Mouse (Mus musculus) heart, embryonic 10.5 days (tissue): Measurements from ENCODE around the gene Shc3. TPM values are rescaled to one million over a fixed set of nuclear protein-coding genes. Genes with fewer than 3 reads are reported as not detected.
A peak's percentile ranks its signal among the peaks of the same experiment; 100 is the strongest.

Experiments
- DNase-seq: peaks from one replicate; pipeline ENCODE4 v3.0.0-alpha.2; 2017; ENCODE audit warnings: low spot score
- H3K27ac ChIP-seq: fragments of 300-500 bp; sonication (generic); 2 replicates; pipeline ENCODE4 v1.5.1; 2016; ENCODE audit warnings: mild to moderate bottlenecking
- H3K27me3 ChIP-seq: fragments of 300-500 bp; sonication (generic); 2 replicates; pipeline ENCODE4 v1.6.1; 2016; ENCODE audit warnings: mild to moderate bottlenecking; ENCODE audit not compliant: poor library complexity, insufficient read depth, severe bottlenecking
- H3K36me3 ChIP-seq: fragments of 300-500 bp; sonication (generic); 2 replicates; pipeline ENCODE4 v1.6.1; 2016; ENCODE audit warnings: mild to moderate bottlenecking, moderate library complexity
- H3K4me1 ChIP-seq: fragments of 300-500 bp; sonication (generic); 2 replicates; pipeline ENCODE4 v1.6.1; 2016; ENCODE audit warnings: mild to moderate bottlenecking
- H3K4me3 ChIP-seq: fragments of 300-500 bp; sonication (generic); 2 replicates; pipeline ENCODE4 v1.5.1; 2016; ENCODE audit warnings: mild to moderate bottlenecking, moderate library complexity
- H3K9me3 ChIP-seq: fragments of 300-500 bp; sonication (generic); 2 replicates; pipeline ENCODE4 v1.6.1; 2016; ENCODE audit warnings: mild to moderate bottlenecking, moderate library complexity
- WGBS: fragments of 180-500 bp; shearing (Covaris S2); methylation state at CpG from one replicate; pipeline ENCODE4 v1.1.7; 2016; 5-methylcytosine and 5-hydroxymethylcytosine counted together
- polyA plus RNA-seq: library from polyadenylated mRNA; unstranded; fragments of >200 nt; fragmentation: Nextera tagmentation; extraction: Ambion mirVana; gene quantifications from 2 replicates; pipeline ENCODE4 v1.2.1, GENCODE M21; 2016

Gene Shc3
- polyA plus RNA-seq, 1 experiment from 2014 or later = 0.30 TPM

- Histone ChIP-seq H3K27ac (no peak overlapping the region), H3K4me3 (no peak overlapping the region), H3K27me3 (no peaks in the 10 kb centered on the region), H3K9me3 (no peaks in the 10 kb centered on the region), H3K4me1 (no peaks in the 10 kb centered on the region), H3K36me3 (no peaks in the 10 kb centered on the region)
- 34% methylated on average over 4 of the region's 4 CpGs for WGBS
- no peak for DNase-seq
Observed at GRCm38 (mm10) chr13:51456190-51456878, 112.9 kb downstream of the Shc3 start.

GRCm38 (mm10) chr13:51446550-51446949, 122.7 kb downstream of the Shc3 start:
- no peaks in the 10 kb centered on the region for H3K4me1 ChIP-seq
- no peak overlapping the region for H3K4me3 ChIP-seq
- H3K9me3 ChIP-seq = no peaks in the 10 kb centered on the region
- DNase-seq = no peak
- no peak overlapping the region for H3K27ac ChIP-seq
- H3K36me3 ChIP-seq = no peaks in the 10 kb centered on the region
- no peaks in the 10 kb centered on the region for H3K27me3 ChIP-seq
- WGBS = 71% methylated on average over 4 of the region's 4 CpGs

- DNase-seq = no peak
- H3K4me3 ChIP-seq = no peak overlapping the region
- H3K27ac ChIP-seq = no peak overlapping the region
- H3K36me3 ChIP-seq = no peaks in the 10 kb centered on the region
- H3K4me1 ChIP-seq = no peaks in the 10 kb centered on the region
- no peaks in the 10 kb centered on the region for H3K27me3 ChIP-seq
- no peaks in the 10 kb centered on the region for H3K9me3 ChIP-seq
- WGBS = 86% methylated on average over 8 of the region's 8 CpGs
Observed at GRCm38 (mm10) chr13:51442922-51443321, 126.3 kb downstream of the Shc3 start.

GRCm38 (mm10) chr13:51437105-51438085, 131.8 kb downstream of the Shc3 start:
- Histone ChIP-seq H3K9me3 (no peaks in the 10 kb centered on the region), H3K4me1 (peaks cover 4% of the 10 kb centered on the region; the same call in 1 of the 2 replicates), H3K27me3 (no peaks in the 10 kb centered on the region), H3K36me3 (no peaks in the 10 kb centered on the region), H3K4me3 (no peak overlapping the region), H3K27ac (no peak overlapping the region)
- WGBS = 77% methylated on average over 14 of the region's 14 CpGs
- no peak for DNase-seq

- H3K36me3 ChIP-seq = no peaks in the 10 kb centered on the region
- WGBS = 66% methylated on average over 2 of the region's 2 CpGs
- H3K27ac ChIP-seq = no peak overlapping the region
Observed at GRCm38 (mm10) chr13:51435146-51435545, 134.1 kb downstream of the Shc3 start.

GRCm38 (mm10) chr13:51434460-51434859, 134.8 kb downstream of the Shc3 start:
- H3K27ac ChIP-seq = no peak overlapping the region
- H3K27me3 ChIP-seq = no peaks in the 10 kb centered on the region
- H3K9me3 ChIP-seq = no peaks in the 10 kb centered on the region
- H3K36me3 ChIP-seq = no peaks in the 10 kb centered on the region
- no peak overlapping the region for H3K4me3 ChIP-seq
- peaks cover 4% of the 10 kb centered on the region; the same call in 1 of the 2 replicates for H3K4me1 ChIP-seq
- no peak for DNase-seq
- 55% methylated on average over 2 of the region's 2 CpGs for WGBS

More at GRCm38 (mm10) chr13:51435146-51435545, 134.1 kb downstream of the Shc3 start:
- H3K9me3 ChIP-seq = no peaks in the 10 kb centered on the region
- DNase-seq = no peak
- no peaks in the 10 kb centered on the region for H3K27me3 ChIP-seq
- no peak overlapping the region for H3K4me3 ChIP-seq
- H3K4me1 ChIP-seq = peaks cover 4% of the 10 kb centered on the region; the same call in 1 of the 2 replicates

- peak; percentile 52 for DNase-seq
- Histone ChIP-seq H3K9me3 (no peaks in the 10 kb centered on the region), H3K27me3 (no peaks in the 10 kb centered on the region), H3K4me1 (peaks cover 4% of the 10 kb centered on the region; the same call in 1 of the 2 replicates), H3K4me3 (no peak overlapping the region), H3K36me3 (no peaks in the 10 kb centered on the region), H3K27ac (no peak overlapping the region)
- whole genome bisulfite sequencing = 45% methylated on average over 3 of the region's 3 CpGs
Observed at GRCm38 (mm10) chr13:51433371-51433770, 135.8 kb downstream of the Shc3 start.

GRCm38 (mm10) chr13:51425662-51426443, 143.4 kb downstream of the Shc3 start:
- Histone ChIP-seq H3K9me3 (no peaks in the 10 kb centered on the region), H3K4me1 (peaks cover 5% of the 10 kb centered on the region; the same call in 1 of the 2 replicates), H3K36me3 (peaks cover 11% of the 10 kb centered on the region), H3K4me3 (no peak overlapping the region), H3K27ac (no peak overlapping the region), H3K27me3 (no peaks in the 10 kb centered on the region)
- 80% methylated on average over 4 of the region's 4 CpGs for WGBS
- no peak for DNase-seq

GRCm38 (mm10) chr13:51424647-51425046, 144.6 kb downstream of the Shc3 start:
- Histone ChIP-seq H3K4me1 (peaks cover 5% of the 10 kb centered on the region; the same call in 1 of the 2 replicates), H3K27me3 (0 out of 2 replicates have a peak, but pooled peaks cover 2% of the 10 kb centered on the region), H3K36me3 (peaks cover 23% of the 10 kb centered on the region), H3K4me3 (no peak overlapping the region), H3K9me3 (no peaks in the 10 kb centered on the region), H3K27ac (no peak overlapping the region)
- DNase-seq = no peak
- WGBS = 15% methylated on average over 5 of the region's 5 CpGs

GRCm38 (mm10) chr13:51423647-51424046, 145.6 kb downstream of the Shc3 start:
- H3K4me1 ChIP-seq = peaks cover 10% of the 10 kb centered on the region; the same call in 1 of the 2 replicates
- H3K27ac ChIP-seq = no peak overlapping the region
- H3K9me3 ChIP-seq = no peaks in the 10 kb centered on the region
- no peak overlapping the region for H3K4me3 ChIP-seq
- no peak for DNase-seq
- peaks cover 32% of the 10 kb centered on the region for H3K36me3 ChIP-seq
- WGBS = 66% methylated on average over 9 of the region's 9 CpGs
- H3K27me3 ChIP-seq = peaks cover 9% of the 10 kb centered on the region; the same call in 1 of the 2 replicates

- Histone ChIP-seq H3K27ac (no peak overlapping the region), H3K27me3 (peaks cover 9% of the 10 kb centered on the region; the same call in 1 of the 2 replicates), H3K4me3 (no peak overlapping the region), H3K4me1 (peaks cover 17% of the 10 kb centered on the region), H3K36me3 (peaks cover 32% of the 10 kb centered on the region), H3K9me3 (no peaks in the 10 kb centered on the region)
- DNase-seq = no peak
- 85% methylated on average over 9 of the region's 9 CpGs for WGBS
Observed at GRCm38 (mm10) chr13:51420861-51421260, 148.4 kb downstream of the Shc3 start.

GRCm38 (mm10) chr13:51419501-51419900, 149.7 kb downstream of the Shc3 start:
- Histone ChIP-seq H3K4me3 (no peak overlapping the region), H3K9me3 (peaks cover 9% of the 10 kb centered on the region), H3K4me1 (peaks cover 14% of the 10 kb centered on the region), H3K36me3 (peaks cover 45% of the 10 kb centered on the region), H3K27me3 (peaks cover 9% of the 10 kb centered on the region; the same call in 1 of the 2 replicates), H3K27ac (no peak overlapping the region)
- WGBS = 83% methylated on average over 15 of the region's 15 CpGs
- DNase-seq = no peak
